Mouse (Mus musculus) splenic B cell, adult 2 months (primary cell): ENCODE data around the gene Lats2.
A peak's percentile ranks its signal among the peaks of the same experiment; 100 is the strongest.
"Not testable (repeated sequence)": the region's sequence is repeated elsewhere in the genome, so short reads cannot be mapped to it uniquely, and the experiment has no call there.

Experiments
- DNase-seq: peaks from one replicate; pipeline ENCODE4 v3.0.0-alpha.2; 2011; ENCODE audit warnings: low read depth, low spot score
- H3K27me3 ChIP-seq: 2 replicates; pipeline ENCODE4 v1.6.1; 2012; ENCODE audit warnings: mild to moderate bottlenecking, low read length, moderate library complexity, mixed read lengths; ENCODE audit not compliant: control insufficient read depth, poor library complexity, insufficient read depth, severe bottlenecking
- H3K36me3 ChIP-seq: 2 replicates; pipeline ENCODE4 v1.6.1; 2012; ENCODE audit warnings: mild to moderate bottlenecking, low read length, moderate library complexity, mixed read lengths; ENCODE audit not compliant: control insufficient read depth, poor library complexity, insufficient read depth, severe bottlenecking

Lats2 gene

DNA sequence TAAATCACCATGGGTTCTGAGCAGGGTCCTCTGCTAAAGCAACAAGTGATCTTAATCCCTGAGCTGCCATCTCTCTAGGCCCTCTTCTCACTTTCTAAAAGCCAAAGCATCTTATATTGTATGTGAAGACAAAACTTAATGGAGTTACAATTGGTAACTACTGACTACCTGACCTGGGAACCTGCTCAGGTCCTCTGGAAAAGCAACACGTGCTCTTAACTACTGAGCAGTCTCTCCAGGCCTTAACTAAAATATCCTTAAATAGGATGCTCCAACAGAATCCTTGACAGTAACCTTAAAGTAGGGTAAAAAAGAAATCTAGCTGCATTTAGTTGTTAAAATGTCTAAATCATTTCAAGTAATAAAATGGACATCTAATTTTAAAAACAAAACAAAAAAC, 94.6 kb downstream of the Lats2 start:
- no peaks in the 10 kb centered on the region for H3K36me3 ChIP-seq
- no peaks in the 10 kb centered on the region for H3K27me3 ChIP-seq
- no peak for DNase-seq

DNA sequence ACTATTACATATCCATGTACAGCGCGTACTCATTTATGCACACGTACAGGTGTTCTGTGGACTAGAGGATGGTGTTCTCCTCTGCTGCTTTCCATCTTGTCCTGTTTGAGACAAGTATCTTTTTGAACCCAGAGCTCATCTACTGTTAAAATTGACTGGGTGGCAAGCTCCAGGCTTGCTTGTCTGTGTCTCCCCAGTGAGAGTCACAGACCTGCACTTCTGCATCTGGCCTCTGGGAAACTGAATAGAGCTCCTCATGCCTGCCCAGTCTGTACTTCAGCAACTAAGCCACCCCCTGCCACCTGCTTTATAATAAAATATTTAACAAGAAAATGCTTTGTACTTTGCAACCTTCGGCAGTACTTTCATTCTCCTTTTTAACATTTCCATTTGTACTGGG, 99.9 kb downstream of the Lats2 start:
- peak; percentile 21 for DNase-seq
- H3K36me3 ChIP-seq = no peaks in the 10 kb centered on the region
- no peaks in the 10 kb centered on the region for H3K27me3 ChIP-seq

DNA sequence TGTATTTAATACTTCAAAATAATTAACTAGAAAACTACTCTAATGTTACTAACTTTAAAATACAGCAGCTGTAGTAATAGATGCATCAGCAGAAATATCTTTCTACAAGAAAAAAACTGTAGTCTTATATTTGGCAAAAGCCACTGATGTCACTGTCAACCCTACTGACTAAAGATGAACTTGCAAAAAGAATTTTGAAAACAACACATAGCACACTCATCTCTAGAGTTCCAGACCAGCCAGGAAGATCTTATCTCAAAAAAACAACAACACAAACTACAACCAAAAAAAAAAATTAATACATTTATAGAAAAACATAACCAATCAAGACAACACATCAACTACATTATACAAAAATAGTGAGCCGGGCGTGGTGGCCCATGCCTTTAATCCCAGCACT, 100.7 kb downstream of the Lats2 start:
- no peak for DNase-seq
- no peaks in the 10 kb centered on the region for H3K27me3 ChIP-seq
- H3K36me3 ChIP-seq = no peaks in the 10 kb centered on the region

DNA sequence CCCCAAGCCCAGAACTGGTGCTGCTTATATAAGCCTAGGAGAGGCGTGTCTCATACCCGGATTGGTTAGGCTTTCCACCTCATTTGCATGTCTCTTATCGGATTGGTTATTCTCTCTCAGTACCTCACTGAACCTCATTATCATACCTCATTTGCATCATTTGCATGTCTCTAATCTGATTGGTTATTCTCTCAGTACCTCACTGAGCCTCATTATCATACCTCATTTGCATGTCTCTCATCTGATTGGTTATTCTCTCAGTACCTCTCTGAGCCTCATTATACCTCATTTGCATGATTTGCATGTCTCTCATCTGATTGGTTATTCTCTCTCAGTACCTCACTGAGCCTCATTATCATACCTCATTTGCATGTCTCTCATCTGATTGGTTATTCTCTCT, 101.7 kb downstream of the Lats2 start:
- not testable (repeated sequence) for H3K27me3 ChIP-seq, DNase-seq, H3K36me3 ChIP-seq

DNA sequence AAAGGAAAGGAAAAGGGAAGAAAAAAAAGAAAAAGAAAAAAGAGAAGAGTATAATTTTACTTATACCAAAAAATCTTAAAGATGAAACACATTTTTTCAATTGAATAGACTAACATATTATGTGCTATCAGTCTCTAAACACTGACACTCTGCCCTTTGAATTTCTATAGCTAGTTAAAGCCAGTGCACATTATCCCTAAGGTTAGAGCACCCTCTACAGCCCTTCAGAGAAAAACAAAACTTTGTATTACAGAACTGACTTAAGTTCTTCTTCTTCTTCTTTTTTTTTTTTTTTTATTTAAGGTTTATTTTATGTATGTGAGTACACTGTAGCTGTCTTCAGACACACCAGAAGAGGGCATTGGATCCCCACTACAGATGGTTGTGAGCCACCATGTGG, 108.7 kb downstream of the Lats2 start:
- DNase-seq = peak; percentile 48
- Histone ChIP-seq H3K36me3 (peaks cover 2% of the 10 kb centered on the region; the same call in 1 of the 2 replicates), H3K27me3 (no peaks in the 10 kb centered on the region)

DNA sequence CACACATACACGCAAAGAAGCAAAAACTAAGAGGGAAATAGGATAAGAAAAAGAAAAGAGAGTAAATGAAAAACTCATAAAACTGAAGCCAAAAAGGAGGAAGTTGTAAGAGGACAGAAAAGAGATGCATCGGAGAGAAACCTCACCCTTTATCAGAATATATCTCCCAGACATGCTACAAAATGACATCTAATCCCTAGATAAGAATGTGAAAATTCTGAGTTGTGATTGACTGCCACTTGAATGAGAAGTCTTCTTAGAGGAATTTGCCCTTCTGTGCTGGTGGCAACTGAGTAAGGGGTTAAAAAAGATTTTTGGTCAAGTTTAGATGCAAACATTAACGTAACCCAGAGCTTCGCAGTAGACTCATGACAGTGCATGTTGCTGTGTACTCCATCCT, 112.0 kb downstream of the Lats2 start:
- peaks cover 5% of the 10 kb centered on the region for H3K36me3 ChIP-seq
- no peak for DNase-seq
- no peaks in the 10 kb centered on the region for H3K27me3 ChIP-seq
